Mouse (Mus musculus): ENCODE results near the gene Ano3.

GRCm38 (mm10) chr2:110935691-110936090 lies 15.0 kb downstream of the Ano3 start:
- TF ChIP-seq NRF1 (IDR thresholded peaks at IDR 0.05; ENCODE audit: low read depth, low read length) (no peak), JUND (conservative IDR thresholded peaks at IDR 0.05; ENCODE audit: low read depth, low read length) (no peak), GABPA (IDR thresholded peaks at IDR 0.05; ENCODE audit: insufficient replicate concordance, low read depth, low read length) (no peak), ZC3H11A (IDR thresholded peaks at IDR 0.05; ENCODE audit: low read depth, low read length) (no peak), EP300 (IDR thresholded peaks at IDR 0.05; ENCODE audit: low read length) (no peak), POLR2A (IDR thresholded peaks at IDR 0.05; ENCODE audit: low read depth, low read length) (no peak), POLR2AphosphoS2 (IDR thresholded peaks at IDR 0.05; ENCODE audit: low read depth, low read length) (no peak), CTCF (conservative IDR thresholded peaks at IDR 0.05 in 1 of 2, IDR thresholded peaks at IDR 0.05 in 1 of 2; ENCODE audit: low read depth in 2 of 2, low read length in 2 of 2) (no peak), ZNF384 (IDR thresholded peaks at IDR 0.05; ENCODE audit: low read depth, low read length) (no peak), SMC3 (IDR thresholded peaks at IDR 0.05; ENCODE audit: low read depth, low read length) (no peak), KAT2A (IDR thresholded peaks at IDR 0.05; ENCODE audit: insufficient replicate concordance, low read length) (no peak), USF1 (IDR thresholded peaks at IDR 0.05; ENCODE audit: low read depth, low read length) (no peak), MEF2A (IDR thresholded peaks at IDR 0.05; ENCODE audit: borderline replicate concordance, low read depth, low read length) (no peak)

Measured in CH12.LX (cell line).